Mouse (Mus musculus) thymus, postnatal 36 days (tissue): ENCODE measurements around the gene St3gal2.
"Not testable (repeated sequence)": the region's sequence is repeated elsewhere in the genome, so short reads cannot be mapped to it uniquely, and the experiment has no call there.

Source experiments
- DNase-seq, 2 experiments: peaks; one replicate each; pipeline ENCODE4 v3.0.0; 2022; ENCODE audit warnings: mixed read lengths in 2 of 2

The St3gal2 gene

DNA sequence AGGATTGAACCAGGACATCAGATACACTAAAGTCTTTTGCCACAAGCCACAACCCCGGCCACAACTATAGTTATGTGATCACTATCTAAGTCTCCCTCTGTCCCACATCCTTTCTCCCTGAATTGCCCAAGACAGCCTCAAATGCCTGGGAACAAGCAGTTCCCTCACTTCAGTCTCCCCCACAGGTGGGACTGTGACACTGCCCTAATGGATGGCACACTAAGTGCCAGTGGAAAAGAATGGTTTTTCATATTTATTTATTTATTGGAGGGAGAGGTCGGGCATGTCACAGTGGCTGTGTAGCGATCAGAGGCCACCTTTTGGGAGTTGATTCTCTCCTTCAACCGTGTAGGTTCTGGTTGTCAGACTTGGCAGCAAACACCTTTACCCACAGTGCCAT lies 26.0 kb downstream of the St3gal2 start:
- no peak for DNase-seq

GRCm38 (mm10) chr8:110950065-110950484 lies 30.4 kb downstream of the St3gal2 start:
- DNase-seq: no peak

DNA sequence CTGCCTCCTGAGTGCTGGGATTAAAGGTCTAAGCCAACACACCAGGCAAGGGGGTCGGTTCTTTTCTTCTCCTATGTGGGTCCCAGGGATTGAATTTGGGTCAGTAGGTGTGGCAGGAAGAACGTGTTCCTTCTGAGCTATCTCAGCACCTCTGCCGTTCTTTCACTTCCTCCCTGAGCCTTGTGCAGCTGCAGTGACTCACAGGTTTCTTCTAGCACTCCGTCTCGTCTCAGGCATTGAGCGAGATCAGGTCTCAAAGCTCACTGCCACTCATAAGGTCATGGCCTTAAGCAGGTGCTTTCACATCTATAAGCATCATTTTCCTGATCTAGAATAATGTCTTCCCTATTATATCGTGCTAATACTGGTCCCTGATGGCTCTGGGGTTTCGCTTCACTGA lies 35.1 kb downstream of the St3gal2 start:
- DNase-seq: peak; percentile 36 to 63

GRCm38 (mm10) chr8:110956619-110957450 lies 37.1 kb downstream of the St3gal2 start:
- no peak for DNase-seq

DNA sequence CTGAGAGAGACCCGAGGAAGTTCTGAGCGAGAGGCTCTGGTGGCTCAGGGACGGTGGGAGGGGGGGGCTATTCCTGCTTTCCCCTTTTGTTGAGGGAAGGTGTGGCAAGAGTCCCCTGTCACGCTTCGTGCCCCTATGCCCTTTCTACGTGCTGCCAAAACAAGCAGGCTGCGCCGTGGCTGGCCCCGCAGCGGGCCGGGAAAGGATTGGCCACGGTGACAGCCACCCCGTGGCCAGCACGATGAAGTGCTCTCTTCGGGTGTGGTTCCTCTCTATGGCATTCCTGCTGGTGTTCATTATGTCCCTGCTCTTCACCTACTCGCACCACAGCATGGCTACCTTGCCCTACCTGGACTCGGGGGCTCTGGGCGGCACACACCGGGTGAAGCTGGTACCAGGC lies 37.7 kb downstream of the St3gal2 start:
- no peak for DNase-seq

GRCm38 (mm10) chr8:110958135-110958534 lies 38.4 kb downstream of the St3gal2 start:
- DNase-seq: no peak

- DNase-seq: not testable (repeated sequence)
Observed at GRCm38 (mm10) chr8:110958553-110958952, 38.8 kb downstream of the St3gal2 start.

- no peak for DNase-seq
Observed at GRCm38 (mm10) chr8:110959071-110959780, 39.5 kb downstream of the St3gal2 start.

DNA sequence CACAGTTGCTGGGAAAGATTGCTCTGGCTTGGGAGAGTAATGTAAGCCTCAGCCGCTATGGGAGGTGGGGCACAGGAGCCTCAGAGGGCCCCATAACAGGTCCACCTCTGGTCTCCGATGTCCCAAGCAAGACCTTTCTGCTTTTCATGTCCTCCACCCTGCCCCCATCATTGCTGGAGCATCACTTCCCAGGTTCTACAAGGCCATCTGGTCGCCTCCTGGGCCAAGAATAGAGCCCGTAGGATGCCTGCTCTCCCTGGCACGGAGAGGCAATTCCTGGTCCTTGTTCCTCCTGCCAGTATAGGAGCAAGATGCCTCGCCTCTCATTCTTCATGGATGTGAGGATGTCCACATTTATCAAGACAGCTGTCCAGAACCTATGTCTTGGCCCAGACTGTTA lies 40.2 kb downstream of the St3gal2 start:
- DNase-seq: no peak

- DNase-seq: no peak
Observed at GRCm38 (mm10) chr8:110963051-110963450, 43.3 kb downstream of the St3gal2 start.

DNA sequence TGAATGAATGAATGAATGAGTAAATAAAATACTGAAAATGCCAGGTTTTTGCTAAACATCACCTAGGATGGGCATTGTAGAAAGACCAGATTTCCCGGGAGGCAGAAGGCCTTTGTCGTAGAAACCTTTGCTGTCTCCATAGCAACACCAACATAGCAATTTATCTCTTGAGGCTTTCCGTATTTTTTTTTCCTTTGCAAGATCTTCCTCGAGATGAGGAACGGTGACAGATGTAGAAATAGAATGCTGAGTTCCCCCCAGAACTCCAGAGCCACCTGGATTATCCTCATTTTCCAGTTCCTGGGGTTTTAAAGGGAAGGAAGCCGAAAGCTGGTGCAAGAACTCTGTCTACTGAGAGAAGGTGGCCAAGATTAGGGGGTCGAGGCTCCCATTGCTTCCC lies 44.9 kb downstream of the St3gal2 start:
- DNase-seq: no peak

DNA sequence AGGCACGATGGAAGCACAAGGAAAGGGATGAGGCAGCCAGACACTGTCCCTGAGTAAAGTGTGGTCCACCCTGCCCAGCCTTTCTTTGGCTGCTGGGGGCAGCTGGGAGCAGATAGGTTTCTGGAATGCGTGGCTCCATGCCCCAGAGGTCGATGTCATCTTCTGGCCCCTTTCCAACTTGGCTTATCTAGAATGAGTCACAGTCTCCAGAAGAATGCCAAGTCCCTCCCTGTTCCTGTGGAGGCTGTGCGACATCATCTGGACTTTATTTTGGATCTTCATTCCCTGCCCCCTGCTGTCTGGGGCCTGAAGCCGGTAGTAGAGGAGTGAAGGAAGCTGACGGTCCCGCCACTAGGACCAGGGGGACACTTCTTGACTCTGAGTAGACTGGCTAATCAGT lies 45.9 kb downstream of the St3gal2 start:
- no peak for DNase-seq

- DNase-seq: no peak
Observed at GRCm38 (mm10) chr8:110966586-110966985, 46.9 kb downstream of the St3gal2 start.

- DNase-seq: no peak
Observed at GRCm38 (mm10) chr8:110967326-110967725, 47.6 kb downstream of the St3gal2 start.

DNA sequence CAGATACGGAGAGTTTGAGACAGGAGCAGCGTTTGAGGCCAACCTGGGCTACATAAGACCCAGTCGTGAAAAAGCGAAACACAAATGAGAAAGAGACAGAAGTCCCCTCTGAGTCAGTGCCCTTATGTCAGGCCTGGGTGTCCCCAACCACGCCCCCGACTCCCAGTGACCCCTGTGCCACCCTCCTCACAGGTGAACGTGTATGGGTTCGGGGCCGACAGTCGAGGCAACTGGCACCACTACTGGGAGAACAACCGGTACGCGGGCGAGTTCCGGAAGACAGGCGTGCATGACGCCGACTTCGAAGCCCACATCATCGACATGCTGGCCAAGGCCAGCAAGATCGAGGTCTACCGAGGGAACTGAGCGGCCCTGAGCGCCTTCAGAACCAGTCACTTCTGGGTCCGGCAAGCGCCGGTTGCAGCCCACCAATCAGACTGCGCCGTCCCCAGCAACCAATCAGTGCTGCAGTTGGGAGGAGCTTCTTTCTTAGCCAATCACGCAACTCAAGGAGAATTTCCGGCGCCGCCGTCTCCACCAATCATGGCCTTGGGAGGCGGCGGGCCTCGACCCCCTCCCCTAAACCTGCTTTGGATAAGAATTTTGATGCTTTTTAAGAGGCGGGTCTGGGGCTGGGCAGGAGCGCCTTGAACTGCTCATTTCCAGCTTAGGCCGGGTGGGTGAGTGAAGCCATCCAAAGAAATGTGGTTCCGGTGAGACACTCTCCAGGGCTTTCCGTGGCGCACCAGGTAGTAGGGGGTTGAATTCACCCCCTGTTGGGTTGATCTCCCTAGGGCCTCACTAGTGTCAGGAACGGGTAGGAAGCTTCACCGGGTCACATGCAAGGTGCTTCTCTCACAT lies 50.4 kb downstream of the St3gal2 start:
- DNase-seq: peak; percentile 84 to 90

- DNase-seq: not testable (repeated sequence)
Observed at GRCm38 (mm10) chr8:110976532-110976931, 56.8 kb downstream of the St3gal2 start.

DNA sequence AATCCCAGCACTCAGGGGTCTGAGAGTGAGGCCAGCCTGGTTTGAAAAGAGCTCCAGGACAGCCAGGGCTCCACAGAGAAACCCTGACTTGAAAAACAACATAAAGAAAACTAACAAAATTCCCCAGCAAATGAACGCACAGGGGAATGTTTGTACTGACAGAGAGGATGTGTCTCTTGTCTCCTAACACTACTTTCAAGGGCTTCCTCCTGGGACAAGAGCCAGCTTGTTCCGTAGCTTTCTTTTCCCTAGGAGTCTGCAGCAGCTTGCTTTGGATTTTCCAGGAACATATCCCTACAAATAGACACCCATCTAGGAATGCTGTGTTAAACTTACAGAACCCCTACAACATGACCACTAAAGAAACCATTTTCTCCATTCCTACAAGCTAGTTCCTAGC lies 58.3 kb downstream of the St3gal2 start:
- not testable (repeated sequence) for DNase-seq

- no peak for DNase-seq
Observed at GRCm38 (mm10) chr8:110981304-110981703, 61.6 kb downstream of the St3gal2 start.

- DNase-seq: peak; percentile 43 to 70
Observed at GRCm38 (mm10) chr8:110987805-110988744, 68.4 kb downstream of the St3gal2 start.

DNA sequence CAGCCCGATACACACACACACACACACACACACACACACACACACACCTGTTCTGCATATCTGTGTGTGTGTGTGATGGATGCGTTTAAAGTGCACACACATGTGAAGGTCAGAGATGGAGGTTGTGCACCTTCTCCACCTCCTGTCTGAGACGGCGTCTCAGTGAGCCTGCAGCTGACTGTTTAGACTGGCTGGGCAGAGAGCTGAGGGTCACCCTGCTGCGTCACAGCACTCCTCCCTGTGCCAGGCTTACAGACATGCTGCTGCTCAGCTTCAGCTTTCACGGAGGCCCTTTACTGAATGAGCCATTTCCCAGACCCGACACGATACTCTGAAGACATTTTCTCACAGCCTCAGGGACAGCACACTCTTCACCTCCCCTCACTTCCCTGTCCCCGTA lies 70.3 kb downstream of the St3gal2 start:
- no peak for DNase-seq

- no peak for DNase-seq
Observed at GRCm38 (mm10) chr8:110996641-110997430, 77.1 kb downstream of the St3gal2 start.
